ENCODE assay signal across 9 mouse cellular contexts in genomic region chr6:48595278-48595677, GRCm38 (mm10). TPM values are rescaled to one million over a fixed set of nuclear protein-coding genes. Genes with fewer than 3 reads are reported as not detected.
A peak's percentile ranks its signal among the peaks of the same experiment; 100 is the strongest.
DNase-seq lines count a peak whose midpoint lies in the region; ATAC-seq and TF ChIP-seq lines count a peak whose summit lies in the region.
"Had no signal": no experiment of that assay in that cellular context is flagged by ENCODE, and none has a peak within 500 bp of the region (broad histone marks: within the 10 kb centered on the region; RNA-seq: fewer than 3 reads in every experiment).

No protein-coding gene starts in this region.

- peaks cover 22% of the 10 kb centered on the region for H3K9me3 ChIP-seq in hindbrain, embryonic 15.5 days
- H3K9me3 ChIP-seq in liver, postnatal 0 days (ENCODE audit: low read length), result no peaks in the 10 kb centered on the region

- peak overlapping the region; percentile 80 for H3K4me2 ChIP-seq in hindbrain, embryonic 15.5 days
- peak overlapping the region; percentile 85 for H3K4me2 ChIP-seq in liver, postnatal 0 days (ENCODE audit: low read depth, low read length)

- no peak for TF ChIP-seq CTCF in liver, postnatal 0 days (IDR thresholded peaks at IDR 0.05; ENCODE audit: low read depth)

- DNase-seq in kidney, adult 11 months, result peak; percentile 43
- DNase-seq in kidney, adult 8-10 months, result no peak
- peak; percentile 31 to 36 for DNase-seq in cerebellum, postnatal 10 days
- DNase-seq in liver, postnatal 0 days, result no peak
- DNase-seq in adrenal gland, postnatal 14 days, result no peak
- no peak for DNase-seq in retina, embryonic 14.5 days (ENCODE audit: low spot score)
- DNase-seq in c-Kit-positive CD71-positive TER-119-positive erythroid progenitor cells, embryonic 14.5 days (ENCODE audit: low spot score), result no peak

- ATAC-seq in hindbrain, embryonic 15.5 days (ENCODE audit: low FRiP score, low read depth), result no peak
- ATAC-seq in liver, postnatal 0 days, result no peak

- H3K4me1 ChIP-seq in hindbrain, embryonic 15.5 days (replicated peaks), result peaks cover 20% of the 10 kb centered on the region
- peaks cover 6% of the 10 kb centered on the region for H3K4me1 ChIP-seq in liver, postnatal 0 days (ENCODE audit: insufficient read depth)

- peak overlapping the region; percentile 89 for H3K4me3 ChIP-seq in hindbrain, embryonic 15.5 days
- H3K4me3 ChIP-seq in liver, postnatal 0 days (ENCODE audit: low read depth, low read length), result peak overlapping the region; percentile 71

- no peaks in the 10 kb centered on the region for H3K27me3 ChIP-seq in hindbrain, embryonic 15.5 days
- H3K27me3 ChIP-seq in liver, postnatal 0 days (ENCODE audit: insufficient read depth, low read length), result no peaks in the 10 kb centered on the region

- peaks cover 46% of the 10 kb centered on the region for H3K36me3 ChIP-seq in hindbrain, embryonic 15.5 days
- peaks cover 26% of the 10 kb centered on the region for H3K36me3 ChIP-seq in liver, postnatal 0 days (replicated peaks; ENCODE audit: insufficient read depth, low read length)

- TF ChIP-seq EP300 in liver, postnatal 0 days (IDR thresholded peaks at IDR 0.05; ENCODE audit: low read depth), result no peak

- no peak overlapping the region for H3K27ac ChIP-seq in hindbrain, embryonic 15.5 days (replicated peaks)
- H3K27ac ChIP-seq in liver, postnatal 0 days (ENCODE audit: low read depth), result peak overlapping the region; percentile 96

- 62% methylated on average over 1 of the region's 1 CpGs for WGBS in hindbrain, embryonic 15.5 days
- 27% methylated on average over 1 of the region's 1 CpGs for WGBS in liver, postnatal 0 days (ENCODE audit: insufficient replicate concordance)

- no peak overlapping the region for H3K9ac ChIP-seq in hindbrain, embryonic 15.5 days
- H3K9ac ChIP-seq in liver, postnatal 0 days (replicated peaks), result peak overlapping the region; percentile 81

RNA-seq across cellular contexts. Expression of gene Gm44965, which starts 1.5 kb away (rescaled TPM):
- polyA plus RNA-seq in hindbrain, embryonic 15.5 days (2015; fragmentation: Nextera tagmentation; extraction: Ambion mirVana), result 1.0 TPM in 1 of 2 replicates, not detected in the other
- polyA plus RNA-seq in liver, postnatal 0 days (2015; fragmentation: Nextera tagmentation; extraction: Ambion mirVana), result not detected in 2 replicates
- total RNA-seq in adrenal gland, postnatal 14 days (2021), result not detected in 2 replicates
- polyA plus RNA-seq: large intestine, adult 2 months had no signal

RNA-seq across cellular contexts. Expression of gene Repin1, which starts 1.6 kb away (rescaled TPM):
- polyA plus RNA-seq in hindbrain, embryonic 15.5 days (2015; fragmentation: Nextera tagmentation; extraction: Ambion mirVana), result 44.3 and 46.1 TPM in 2 replicates
- polyA plus RNA-seq in liver, postnatal 0 days (2015; fragmentation: Nextera tagmentation; extraction: Ambion mirVana), result 14.4 and 14.8 TPM in 2 replicates
- total RNA-seq in adrenal gland, postnatal 14 days (2021), result 42.8 TPM in 2 replicates

RNA-seq across cellular contexts. Expression of gene Gm45021, which starts 5.9 kb away (rescaled TPM):
- not detected in 2 replicates for polyA plus RNA-seq in hindbrain, embryonic 15.5 days (2015; fragmentation: Nextera tagmentation; extraction: Ambion mirVana)
- not detected in 2 replicates for polyA plus RNA-seq in liver, postnatal 0 days (2015; fragmentation: Nextera tagmentation; extraction: Ambion mirVana)
- not detected in 2 replicates for total RNA-seq in adrenal gland, postnatal 14 days (2021)
- polyA plus RNA-seq: large intestine, adult 2 months had no signal

RNA-seq across cellular contexts. Expression of gene Zfp775, which starts 6.6 kb away (rescaled TPM):
- polyA plus RNA-seq in hindbrain, embryonic 15.5 days (2015; fragmentation: Nextera tagmentation; extraction: Ambion mirVana), result 13.5 and 14.5 TPM in 2 replicates
- 0.93 and 1.8 TPM in 2 replicates for polyA plus RNA-seq in liver, postnatal 0 days (2015; fragmentation: Nextera tagmentation; extraction: Ambion mirVana)
- 7.7 and 8.9 TPM in 2 replicates for total RNA-seq in adrenal gland, postnatal 14 days (2021)

RNA-seq across cellular contexts. Expression of gene Rarres2, which starts 22.7 kb away (rescaled TPM):
- polyA plus RNA-seq in hindbrain, embryonic 15.5 days (2015; fragmentation: Nextera tagmentation; extraction: Ambion mirVana), result 5.1 and 7.6 TPM in 2 replicates
- 485 and 531 TPM in 2 replicates for polyA plus RNA-seq in liver, postnatal 0 days (2015; fragmentation: Nextera tagmentation; extraction: Ambion mirVana)
- total RNA-seq in adrenal gland, postnatal 14 days (2021), result 74.2 and 241 TPM in 2 replicates

Comparison
In these comparisons a context has a peak if more than half of its experiments do, and no peak if none do; other contexts are left out.
1. DNase-seq: peak in kidney, adult 11 months (single experiment) and cerebellum, postnatal 10 days (2 of 2); none in kidney, adult 8-10 months (0 of 2), liver, postnatal 0 days (single experiment), adrenal gland, postnatal 14 days (single experiment), retina, embryonic 14.5 days (single experiment) and c-Kit-positive CD71-positive TER-119-positive erythroid progenitor cells, embryonic 14.5 days (single experiment).